Mouse (Mus musculus) cortical plate, adult 2 months (tissue): ENCODE measurements around the gene Ccr1l1. TPM values are rescaled to one million over a fixed set of nuclear protein-coding genes. Genes with fewer than 3 reads are reported as not detected.

Source experiments
- H3K27ac ChIP-seq: fragments of 200-500 bp; 2 replicates; pipeline ENCODE4 v1.5.1; 2012; ENCODE audit warnings: low read length, control low read depth, inconsistent platforms; ENCODE audit not compliant: insufficient read depth
- H3K4me1 ChIP-seq: fragments of 200-500 bp; 2 replicates; pipeline ENCODE4 v1.6.1; 2011; ENCODE audit warnings: low read length; ENCODE audit not compliant: control insufficient read depth, insufficient read depth
- H3K4me3 ChIP-seq: fragments of 200-500 bp; 2 replicates; pipeline ENCODE4 v1.5.1; 2011; ENCODE audit warnings: mild to moderate bottlenecking, low read length, control low read depth; ENCODE audit not compliant: insufficient read depth
- CTCF ChIP-seq: fragments of 200-500 bp; IDR thresholded peaks from 2 replicates; pipeline ENCODE4 v1.5.1; 2011; ENCODE audit warnings: mild to moderate bottlenecking, control low read depth, low read length; ENCODE audit not compliant: insufficient read depth; ENCODE audit errors: extremely low read depth
- POLR2A ChIP-seq: fragments of 200-500 bp; IDR thresholded peaks from 2 replicates; pipeline ENCODE4 v1.6.1; 2011; ENCODE audit warnings: mild to moderate bottlenecking, low read length, control low read depth; ENCODE audit not compliant: insufficient read depth; ENCODE audit errors: extremely low read depth
- polyA plus RNA-seq: library from polyadenylated mRNA; depleted of rRNA; stranded (reverse); fragments of >200 nt; gene quantifications from 2 replicates; pipeline ENCODE4 v1.2.3, GENCODE M21; 2012

Gene Ccr1l1
- polyA plus RNA-seq, 1 experiment = 0.10 TPM

GRCm38 (mm10) chr9:123964776-123965175 lies 13.4 kb downstream of the Ccr1l1 start:
- Histone ChIP-seq H3K27ac (no peak overlapping the region), H3K4me3 (no peak overlapping the region), H3K4me1 (no peaks in the 10 kb centered on the region)
- TF ChIP-seq CTCF = no peak
- TF ChIP-seq POLR2A = no peak

DNA sequence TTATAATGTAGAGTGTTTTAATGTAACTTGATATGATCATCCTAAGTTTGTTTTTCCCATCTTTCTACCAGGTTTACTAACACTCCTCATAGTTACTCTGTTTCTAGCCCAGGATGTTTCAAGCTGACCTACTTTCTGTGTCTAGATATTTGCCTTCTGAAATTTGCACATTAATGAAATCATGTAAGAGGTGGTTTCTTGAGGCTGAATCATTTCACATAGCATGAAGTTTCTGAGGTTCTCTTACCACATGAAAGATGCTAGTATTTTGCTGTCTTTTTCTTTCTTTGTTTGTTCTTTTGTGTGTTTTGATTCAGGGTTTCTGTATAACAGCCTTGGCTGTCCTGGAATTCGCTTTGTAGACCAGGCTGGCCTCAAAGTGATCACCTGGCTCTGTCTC lies 18.0 kb downstream of the Ccr1l1 start:
- Histone ChIP-seq H3K4me1 (no peaks in the 10 kb centered on the region), H3K27ac (no peak overlapping the region), H3K4me3 (no peak overlapping the region)
- TF ChIP-seq POLR2A (no peak), CTCF (no peak)

DNA sequence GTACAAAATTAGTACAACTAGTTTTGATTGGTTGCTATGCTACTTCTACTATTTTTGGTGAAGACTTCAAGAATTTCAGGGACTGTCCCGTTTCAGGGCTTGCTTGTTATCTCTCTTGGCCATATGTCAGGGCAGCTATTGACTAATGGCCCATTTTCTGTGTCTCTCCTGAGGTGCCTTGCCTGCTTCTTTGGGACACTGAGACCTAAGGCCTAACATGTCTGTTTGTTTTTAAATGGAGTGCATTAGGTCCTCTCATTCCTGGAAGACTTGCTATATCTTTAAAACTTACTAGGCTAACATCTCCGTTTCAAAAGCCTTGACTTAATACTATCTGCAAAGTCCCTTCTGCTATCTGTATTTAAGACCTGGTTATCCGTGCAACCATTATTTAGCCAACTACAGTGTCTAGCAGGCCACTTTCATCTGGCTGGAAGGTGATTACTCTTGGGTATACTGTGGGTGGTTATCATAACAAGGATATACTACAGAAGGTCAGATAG lies 20.2 kb downstream of the Ccr1l1 start:
- Histone ChIP-seq H3K27ac (no peak overlapping the region), H3K4me1 (no peaks in the 10 kb centered on the region), H3K4me3 (no peak overlapping the region)
- TF ChIP-seq CTCF = no peak
- TF ChIP-seq POLR2A = no peak

DNA sequence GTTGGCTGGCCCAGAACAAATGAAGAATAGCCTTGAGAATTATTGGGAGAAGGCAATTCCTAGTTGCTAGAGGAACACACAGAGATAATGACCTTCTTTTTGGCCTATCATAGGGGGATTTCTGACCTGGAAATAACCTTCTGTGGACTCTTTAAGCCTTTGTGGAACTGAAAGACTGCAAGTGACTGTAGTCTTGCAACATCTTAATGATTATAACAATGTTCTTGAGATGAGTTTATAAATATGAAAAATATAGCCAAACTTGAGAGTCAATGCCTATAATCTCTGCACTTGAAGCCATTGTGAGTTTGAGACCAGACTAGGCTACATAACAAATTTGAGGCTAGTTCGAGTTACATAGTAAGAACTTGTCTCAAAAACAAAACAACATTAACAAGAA lies 21.3 kb downstream of the Ccr1l1 start:
- TF ChIP-seq CTCF (no peak), POLR2A (no peak)
- H3K4me3 ChIP-seq = no peak overlapping the region
- H3K4me1 ChIP-seq = no peaks in the 10 kb centered on the region
- no peak overlapping the region for H3K27ac ChIP-seq

GRCm38 (mm10) chr9:123953551-123953950 lies 24.7 kb downstream of the Ccr1l1 start:
- no peak overlapping the region for H3K27ac ChIP-seq
- no peak overlapping the region for H3K4me3 ChIP-seq
- no peaks in the 10 kb centered on the region for H3K4me1 ChIP-seq
- TF ChIP-seq CTCF (no peak), POLR2A (no peak)

GRCm38 (mm10) chr9:123951176-123951575 lies 27.0 kb downstream of the Ccr1l1 start:
- H3K4me3 ChIP-seq = no peak overlapping the region
- H3K27ac ChIP-seq = no peak overlapping the region
- no peaks in the 10 kb centered on the region for H3K4me1 ChIP-seq
- no peak for TF ChIP-seq CTCF
- no peak for TF ChIP-seq POLR2A

DNA sequence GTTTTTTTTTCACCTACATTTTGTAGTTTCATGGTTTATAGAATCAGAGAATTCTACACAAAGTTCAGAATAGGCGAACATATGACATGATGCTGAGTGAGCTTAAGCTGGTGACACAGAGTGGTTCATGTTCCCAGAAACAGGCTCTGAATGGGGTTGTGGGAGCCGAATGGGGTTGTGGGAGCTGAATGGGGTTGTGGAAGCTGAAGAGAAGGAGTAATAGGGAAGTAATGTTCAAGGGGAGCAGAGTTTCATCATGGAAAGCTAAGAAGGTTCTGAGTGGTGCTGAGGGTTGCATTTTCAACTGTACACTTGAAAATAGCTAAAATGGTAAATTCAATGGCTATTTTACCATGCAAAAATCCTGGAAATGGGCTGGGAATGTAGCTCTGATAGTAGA lies 28.8 kb downstream of the Ccr1l1 start:
- Histone ChIP-seq H3K4me3 (no peak overlapping the region), H3K27ac (no peak overlapping the region), H3K4me1 (no peaks in the 10 kb centered on the region)
- no peak for TF ChIP-seq CTCF
- TF ChIP-seq POLR2A = no peak

- no peak overlapping the region for H3K4me3 ChIP-seq
- TF ChIP-seq CTCF (no peak), POLR2A (no peak)
- H3K27ac ChIP-seq = no peak overlapping the region
- H3K4me1 ChIP-seq = no peaks in the 10 kb centered on the region
These were observed 30.4 kb downstream of the Ccr1l1 start for GRCm38 (mm10) chr9:123947815-123948214.

GRCm38 (mm10) chr9:123942025-123942424 lies 36.2 kb downstream of the Ccr1l1 start:
- TF ChIP-seq CTCF = no peak
- no peak for TF ChIP-seq POLR2A
- no peak overlapping the region for H3K4me3 ChIP-seq
- no peaks in the 10 kb centered on the region for H3K4me1 ChIP-seq
- H3K27ac ChIP-seq = 0 out of 2 replicates have a peak overlapping the region, but pooled peaks have one; percentile 56

DNA sequence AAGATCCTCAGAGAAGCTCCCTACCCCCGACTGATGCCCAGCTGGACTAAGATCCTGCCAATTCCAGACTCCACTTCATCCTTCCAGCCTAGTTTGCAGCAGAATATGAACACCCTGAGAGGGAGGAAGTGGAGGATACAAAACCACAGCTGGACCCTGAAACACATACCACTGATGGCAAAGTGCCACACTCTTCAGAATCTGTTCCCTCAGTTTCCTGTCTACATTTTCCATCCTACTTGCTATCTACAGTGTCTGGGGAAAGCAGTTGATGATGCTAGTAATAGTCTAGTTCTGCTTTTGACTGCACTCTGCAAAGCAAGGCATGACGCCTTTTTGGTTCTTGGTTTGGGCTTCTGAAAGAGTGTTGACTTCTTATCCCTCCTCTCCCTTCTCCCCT lies 36.9 kb downstream of the Ccr1l1 start:
- Histone ChIP-seq H3K4me1 (no peaks in the 10 kb centered on the region), H3K27ac (peak overlapping the region; percentile 56; the same call in 1 of the 2 replicates), H3K4me3 (no peak overlapping the region)
- TF ChIP-seq POLR2A = no peak
- TF ChIP-seq CTCF = no peak

GRCm38 (mm10) chr9:123940628-123941027 lies 37.6 kb downstream of the Ccr1l1 start:
- Histone ChIP-seq H3K4me1 (no peaks in the 10 kb centered on the region), H3K27ac (no peak overlapping the region), H3K4me3 (no peak overlapping the region)
- TF ChIP-seq POLR2A (no peak), CTCF (no peak)
